Mouse (Mus musculus) gastrocnemius, postnatal 10 days (tissue): ENCODE measurements at regions not wholly inside any gene's neighbourhood (a gene's known extent, or its start where the extent isn't known, plus 50 kb on each side); places are given as distances from the start of the nearest gene placed in this dataset.
"Not testable (repeated sequence)": the region's sequence is repeated elsewhere in the genome, so short reads cannot be mapped to it uniquely, and the experiment has no call there.

Experiments
- DNase-seq: peaks from one replicate; pipeline ENCODE4 v3.0.0; 2021; ENCODE audit warnings: mixed read lengths

DNA sequence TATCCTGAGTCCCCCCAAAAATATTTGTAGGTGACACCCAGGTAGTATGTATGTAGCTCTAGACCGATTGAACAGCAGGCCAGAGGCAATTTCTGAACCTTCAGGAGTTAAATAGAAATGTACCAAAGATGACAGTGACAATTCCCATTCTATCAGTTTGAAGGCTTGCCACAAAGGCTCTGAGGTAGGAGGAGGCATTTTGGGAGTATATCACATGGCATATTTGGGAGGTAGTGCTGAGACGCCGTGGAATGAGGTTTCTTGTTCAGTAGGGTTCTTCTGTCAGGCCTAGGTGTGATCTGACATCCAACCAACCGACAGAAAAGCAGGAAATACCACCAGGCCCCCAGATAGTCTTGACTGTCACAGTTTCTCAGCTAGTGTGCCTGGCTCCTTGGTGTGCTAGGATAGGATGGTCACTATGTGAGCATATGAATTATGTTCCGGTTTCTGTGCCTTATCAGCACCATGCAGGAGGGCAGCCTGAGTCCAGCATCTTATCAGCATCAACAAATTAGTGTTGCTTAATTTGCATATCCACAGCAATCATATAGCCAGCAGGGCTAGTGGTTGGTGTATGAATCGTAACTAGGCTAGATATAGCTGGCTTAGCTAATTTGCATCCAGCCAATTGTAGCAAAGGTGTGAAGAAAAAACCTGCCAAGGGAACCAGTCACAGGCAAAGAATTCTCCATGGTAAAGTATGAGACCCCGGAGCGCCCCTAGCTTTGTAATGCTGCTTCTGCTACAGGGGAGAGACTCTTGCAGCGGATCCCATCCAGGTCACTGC, 136.3 kb upstream of the Bcor start:
- DNase-seq = no peak

GRCm38 (mm10) chrX:12298609-12299008, 138.5 kb upstream of the Bcor start:
- no peak for DNase-seq

- DNase-seq = no peak
Observed at GRCm38 (mm10) chrX:12299236-12299635, 139.1 kb upstream of the Bcor start.

DNA sequence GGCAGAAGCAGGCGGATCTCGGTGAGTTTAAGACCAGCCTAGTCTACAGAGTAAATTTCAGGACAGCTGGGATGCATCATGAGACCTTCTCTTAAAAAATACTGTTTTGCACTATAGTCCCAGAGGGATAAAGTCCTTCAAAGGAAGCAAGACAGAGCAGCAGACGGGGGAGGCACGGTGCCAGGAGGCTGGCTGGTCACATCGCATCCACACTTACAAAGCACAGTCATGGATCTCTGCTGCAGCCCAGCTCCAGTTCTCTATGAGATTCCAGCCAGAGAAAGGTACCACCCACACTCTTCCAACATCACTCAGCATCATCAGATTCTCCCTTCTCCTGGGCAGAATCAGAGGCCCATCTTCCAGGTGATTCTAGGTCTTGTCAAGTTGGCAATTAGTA, 144.5 kb upstream of the Bcor start:
- no peak for DNase-seq

DNA sequence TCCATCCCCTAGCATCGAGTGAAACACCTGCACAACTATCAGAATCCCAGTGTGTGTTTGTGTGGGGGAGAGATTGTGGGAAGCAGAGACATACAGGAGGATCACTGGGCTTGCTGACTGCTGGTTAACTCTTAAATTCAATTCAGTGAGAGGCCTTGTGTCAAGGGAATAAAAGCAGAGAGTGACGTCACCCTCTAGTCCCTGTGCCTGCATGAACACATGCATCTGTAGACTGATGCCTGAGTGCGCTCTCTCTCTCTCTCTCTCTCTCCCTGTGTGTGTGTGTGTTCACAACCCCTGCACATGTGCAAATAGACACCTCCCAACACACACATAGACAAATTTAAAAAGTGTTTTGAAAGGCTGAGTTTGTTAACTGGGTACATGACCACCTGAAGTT, 146.8 kb upstream of the Bcor start:
- DNase-seq = no peak

- DNase-seq = no peak
Observed at GRCm38 (mm10) chrX:12312534-12312933, 152.4 kb upstream of the Bcor start.

- DNase-seq = no peak
Observed at GRCm38 (mm10) chrX:12315658-12316057, 155.5 kb upstream of the Bcor start.

DNA sequence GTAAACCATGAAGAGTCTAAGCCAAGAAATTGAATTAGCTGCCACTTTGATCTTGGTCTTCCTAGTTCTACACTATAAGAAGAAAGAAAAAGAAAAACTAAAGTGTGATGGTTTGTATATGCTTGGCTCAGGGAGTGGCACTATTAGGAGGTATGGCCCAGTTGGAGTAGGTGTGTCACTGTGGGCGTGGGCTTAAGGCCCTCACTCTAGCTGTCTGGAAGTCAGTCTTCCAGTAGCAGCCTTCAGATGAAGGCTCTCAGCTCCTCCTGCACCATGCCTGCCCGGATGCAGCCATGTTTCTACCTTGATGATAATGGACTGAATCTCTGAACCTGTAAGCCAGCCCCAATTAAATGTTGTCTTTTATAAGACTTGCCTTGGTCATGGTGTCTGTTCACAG, 157.3 kb upstream of the Bcor start:
- DNase-seq = not testable (repeated sequence)

GRCm38 (mm10) chrX:12318848-12319651, 158.9 kb upstream of the Bcor start:
- DNase-seq = no peak

- DNase-seq = no peak
Observed at GRCm38 (mm10) chrX:12322453-12322852, 162.3 kb upstream of the Bcor start.

- no peak for DNase-seq
Observed at GRCm38 (mm10) chrX:12323268-12323667, 163.1 kb upstream of the Bcor start.

- no peak for DNase-seq
Observed at GRCm38 (mm10) chrX:12323812-12324211, 163.7 kb upstream of the Bcor start.

DNA sequence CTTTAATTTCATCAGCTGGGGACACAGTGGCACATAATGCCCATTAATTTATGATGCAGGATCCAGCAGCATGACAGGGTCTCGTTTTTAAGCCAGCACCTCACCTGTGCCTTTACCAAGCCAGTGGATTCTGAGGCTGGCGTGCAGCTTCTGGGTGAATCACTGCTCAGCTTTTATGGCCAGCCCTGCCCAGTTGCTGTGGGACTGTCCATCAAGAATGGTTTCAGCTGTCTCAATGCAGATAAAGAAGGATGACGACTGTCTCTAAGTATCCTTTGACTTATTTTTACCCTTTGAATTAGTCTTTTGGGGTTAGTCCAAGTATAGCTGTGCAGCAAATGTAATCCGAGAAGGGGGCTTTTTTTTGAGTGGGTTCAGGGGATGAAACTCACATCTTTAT, 167.3 kb upstream of the Bcor start:
- no peak for DNase-seq

GRCm38 (mm10) chrX:12340561-12340960, 180.4 kb upstream of the Bcor start:
- no peak for DNase-seq

GRCm38 (mm10) chrX:12341356-12341965, 181.3 kb upstream of the Bcor start:
- DNase-seq = no peak

GRCm38 (mm10) chrX:12344805-12345555, 184.8 kb upstream of the Bcor start:
- no peak for DNase-seq

- no peak for DNase-seq
Observed at GRCm38 (mm10) chrX:12346856-12347255, 186.7 kb upstream of the Bcor start.

DNA sequence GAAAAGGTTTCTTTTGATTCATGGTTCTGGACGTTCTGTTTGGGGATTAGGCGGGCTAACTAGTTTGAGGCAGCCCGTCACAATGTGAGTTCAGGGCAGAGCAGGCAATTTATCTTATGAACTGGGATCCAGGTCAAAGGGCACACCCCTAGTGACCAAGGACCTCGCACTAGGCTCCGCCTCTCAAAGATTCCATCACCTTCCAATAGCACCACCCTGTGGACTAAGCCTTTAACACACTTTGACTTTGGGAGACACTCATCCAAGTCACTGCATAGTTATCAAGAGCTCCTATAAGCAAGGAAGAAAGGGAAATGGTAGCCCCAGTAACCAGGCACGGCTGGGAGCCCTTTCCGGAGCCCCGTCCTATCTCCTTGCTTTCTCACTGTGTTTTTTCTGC, 188.0 kb upstream of the Bcor start:
- DNase-seq = no peak

GRCm38 (mm10) chrX:12354875-12355274, 194.7 kb upstream of the Bcor start:
- no peak for DNase-seq

DNA sequence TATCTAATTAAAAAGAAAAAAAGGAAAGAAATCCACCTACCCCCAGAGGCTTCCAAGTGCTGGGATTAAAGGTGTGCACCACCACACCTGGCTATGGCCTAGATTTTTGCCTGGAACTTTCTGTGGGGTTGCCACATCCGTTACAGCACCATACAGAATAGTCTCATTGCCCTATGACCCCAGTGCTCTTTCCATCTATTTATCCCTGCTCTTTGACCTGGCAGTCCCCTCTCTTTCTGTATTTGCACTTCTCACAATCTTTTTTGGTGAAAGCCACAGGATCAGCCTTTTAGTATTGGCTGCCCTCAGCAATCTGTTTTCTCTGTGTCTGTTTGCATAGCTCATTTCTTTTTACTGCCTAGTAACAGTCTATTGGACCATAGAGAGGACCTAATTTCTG, 197.9 kb upstream of the Bcor start:
- DNase-seq = no peak

- peak; percentile 26 for DNase-seq
Observed at GRCm38 (mm10) chrX:12365582-12366323, 205.6 kb upstream of the Bcor start.

- no peak for DNase-seq
Observed at GRCm38 (mm10) chrX:12366801-12367200, 206.6 kb upstream of the Bcor start.
